In the genomic region with DNA sequence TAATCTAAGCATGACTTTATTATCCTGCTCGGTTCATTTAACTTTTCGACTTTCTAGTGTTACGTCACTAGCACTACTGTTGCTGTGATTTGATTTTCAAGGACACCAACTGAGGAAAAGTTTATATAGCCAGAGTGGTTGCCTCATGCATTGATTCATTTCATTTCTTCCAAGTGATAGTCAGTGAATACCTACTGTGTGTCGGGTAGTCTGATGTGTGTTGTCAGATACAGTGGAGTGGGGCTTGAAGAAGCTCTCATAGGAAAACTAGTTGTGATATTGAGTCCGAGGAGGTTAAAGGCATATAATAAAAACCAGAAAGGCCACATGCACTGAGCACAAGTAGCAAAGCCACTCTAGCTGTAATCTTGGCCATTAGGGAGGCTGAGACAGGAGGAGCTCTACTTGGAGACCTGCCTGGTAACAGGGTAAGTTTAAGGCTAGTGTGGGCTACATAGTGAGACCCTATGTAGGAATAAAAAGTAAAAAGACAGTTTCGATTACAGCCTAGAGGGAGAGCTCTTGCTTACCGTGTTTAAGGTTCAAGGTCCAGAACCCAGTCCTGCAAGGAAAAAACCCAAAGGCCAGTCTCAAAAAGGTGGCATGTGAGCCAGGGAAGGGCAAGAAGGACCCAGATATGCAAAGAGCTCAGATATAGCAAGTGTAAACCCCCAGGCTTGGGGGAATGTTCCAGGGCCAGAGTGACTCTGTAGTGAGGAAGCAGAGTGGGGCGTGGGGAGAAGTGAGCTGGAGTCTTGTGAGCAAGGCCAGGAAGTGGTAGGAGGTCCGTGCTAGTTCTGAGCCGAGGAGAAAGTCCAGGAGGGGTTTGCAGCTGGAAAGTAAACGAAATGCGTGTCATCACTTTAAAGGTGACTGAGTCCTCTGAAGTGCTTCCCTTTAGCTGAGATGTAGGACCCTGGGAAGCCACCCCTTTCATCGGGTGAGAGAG, we compare ENCODE assay signal across 20 mouse cellular contexts. TPM values are rescaled to one million over a fixed set of nuclear protein-coding genes. Genes with fewer than 3 reads are reported as not detected.
DNase-seq lines count a peak whose midpoint lies in the region; ATAC-seq lines count a peak whose summit lies in the region.
"Had no signal": no experiment of that assay in that cellular context is flagged by ENCODE, and none has a peak within 500 bp of the region (broad histone marks: within the 10 kb centered on the region; RNA-seq: fewer than 3 reads in every experiment).

No protein-coding gene starts in this region.

- H3K27me3 ChIP-seq in heart, embryonic 10.5 days (ENCODE audit: insufficient read depth, poor library complexity, severe bottlenecking), result peaks cover 30% of the 10 kb centered on the region
- H3K27me3 ChIP-seq: Patski had no signal

- H3K4me1 ChIP-seq in heart, embryonic 10.5 days, result peaks cover 16% of the 10 kb centered on the region; the same call in 1 of the 2 replicates

- no peaks in the 10 kb centered on the region for H3K36me3 ChIP-seq in heart, embryonic 10.5 days
- H3K36me3 ChIP-seq: embryonic facial prominence, embryonic 13.5 days; limb, embryonic 10.5 days; liver, embryonic 15.5 days had no signal

- no peak for DNase-seq in heart, embryonic 10.5 days (ENCODE audit: low spot score)
- no peak for DNase-seq in heart, adult 18-20 months
- peak; percentile 45 for DNase-seq in induced T-regulatory cell, adult 2 months (ENCODE audit: low read depth)
- peak; percentile 50 for DNase-seq in naive thymus-derived CD4-positive, alpha-beta T cell, adult 2 months (ENCODE audit: low read depth)
- DNase-seq in adrenal gland, adult 18-20 months (ENCODE audit: low spot score in 2 of 2), result no peak
- no peak for DNase-seq in urinary bladder, adult 18-20 months (ENCODE audit: low spot score in 2 of 2)
- no peak for DNase-seq in adipocyte (ENCODE audit: low spot score)
- DNase-seq: adrenal gland, postnatal 10 days; gastrocnemius, postnatal 14 days; kidney, adult 11 months; midbrain, embryonic 14.5 days; right cerebral cortex, postnatal 25 days had no signal

- peak; percentile 45 for ATAC-seq in CD4-positive, CD25-positive, alpha-beta regulatory T cell, adult 4 months
- ATAC-seq: Patski had no signal

- WGBS in heart, embryonic 10.5 days, result 57% methylated on average over 13 of the region's 13 CpGs

- 0 out of 2 replicates have a peak overlapping the region, but pooled peaks have one; percentile 12 for H3K27ac ChIP-seq in heart, embryonic 10.5 days
- H3K27ac ChIP-seq: embryonic facial prominence, embryonic 13.5 days; limb, embryonic 10.5 days; liver, embryonic 15.5 days had no signal

- H3K4me3 ChIP-seq in heart, embryonic 10.5 days, result no peak overlapping the region
- H3K4me3 ChIP-seq: embryonic facial prominence, embryonic 13.5 days; limb, embryonic 10.5 days; liver, embryonic 15.5 days had no signal

- no peaks in the 10 kb centered on the region for H3K9me3 ChIP-seq in heart, embryonic 10.5 days
- H3K9me3 ChIP-seq: limb, embryonic 10.5 days; liver, embryonic 15.5 days had no signal

RNA-seq across cellular contexts. Expression of a gene that starts 6.3 kb away (rescaled TPM):
- 0.18 and 0.44 TPM in 2 replicates for polyA plus RNA-seq in heart, embryonic 10.5 days (2016; fragmentation: Nextera tagmentation; extraction: Ambion mirVana)
- under 1 TPM in 1 of 2 experiments, not detected in 1; 0.57 TPM for total RNA-seq in heart, adult 18-20 months (2021)
- 1 to 10 TPM; 1.7 to 2.2 TPM for polyA plus RNA-seq in CD4-positive, CD25-positive, alpha-beta regulatory T cell, adult 4 months (2017; shearing (Covaris generic))
- total RNA-seq in adrenal gland, adult 18-20 months (2021), result under 1 TPM in 1 of 2 experiments, not detected in 1; 0.35 TPM
- polyA plus RNA-seq: cortical plate, adult 2 months had no signal

RNA-seq across cellular contexts. Expression of a gene that starts 38.7 kb away (rescaled TPM):
- 1.5 and 3.6 TPM in 2 replicates for polyA plus RNA-seq in heart, embryonic 10.5 days (2016; fragmentation: Nextera tagmentation; extraction: Ambion mirVana)
- total RNA-seq in heart, adult 18-20 months (2021), result under 1 TPM in 1 of 2 experiments, not detected in 1; 0.41 TPM
- 1 to 10 TPM; 5.3 to 6.2 TPM for polyA plus RNA-seq in CD4-positive, CD25-positive, alpha-beta regulatory T cell, adult 4 months (2017; shearing (Covaris generic))
- not detected for total RNA-seq in adrenal gland, adult 18-20 months (2021)
- total RNA-seq: gastrocnemius, postnatal 14 days had no signal
- polyA plus RNA-seq: cortical plate, adult 2 months had no signal

RNA-seq across cellular contexts. Expression of a gene that starts 48.0 kb away (rescaled TPM):
- 0.38 and 0.48 TPM in 2 replicates for polyA plus RNA-seq in heart, embryonic 10.5 days (2016; fragmentation: Nextera tagmentation; extraction: Ambion mirVana)
- under 1 TPM in 1 of 2 experiments, not detected in 1; 0.57 TPM for total RNA-seq in heart, adult 18-20 months (2021)
- polyA plus RNA-seq in CD4-positive, CD25-positive, alpha-beta regulatory T cell, adult 4 months (2017; shearing (Covaris generic)), result not detected
- not detected for total RNA-seq in adrenal gland, adult 18-20 months (2021)
- total RNA-seq: gastrocnemius, postnatal 14 days had no signal
- polyA plus RNA-seq: heart, embryonic 14.5 days; limb, embryonic 10.5 days; liver, embryonic 15.5 days; stomach, embryonic 14.5 days had no signal

Comparison
In these comparisons a context has a peak if more than half of its experiments do, and no peak if none do; other contexts are left out.
1. DNase-seq: peak in induced T-regulatory cell, adult 2 months (single experiment) and naive thymus-derived CD4-positive, alpha-beta T cell, adult 2 months (single experiment); none in heart, embryonic 10.5 days (single experiment), heart, adult 18-20 months (0 of 2), adrenal gland, adult 18-20 months (0 of 2), urinary bladder, adult 18-20 months (0 of 2) and adipocyte (single experiment).